Mouse (Mus musculus) small intestine, adult 2 months (tissue): Measurements from ENCODE around the gene Actbl2. TPM values are rescaled to one million over a fixed set of nuclear protein-coding genes. Genes with fewer than 3 reads are reported as not detected.

Experiments used
- H3K27ac ChIP-seq: fragments of 200-500 bp; 2 replicates; pipeline ENCODE4 v1.5.1; 2012; ENCODE audit warnings: low read depth, low read length, control low read depth, inconsistent platforms; ENCODE audit not compliant: insufficient read depth
- H3K27me3 ChIP-seq: fragments of 200-500 bp; 2 replicates; pipeline ENCODE4 v1.6.1; 2012; ENCODE audit warnings: mild to moderate bottlenecking, moderate library complexity, low read length, inconsistent platforms; ENCODE audit not compliant: control insufficient read depth, insufficient read depth
- H3K36me3 ChIP-seq: fragments of 200-500 bp; 2 replicates; pipeline ENCODE4 v1.6.1; 2012; ENCODE audit warnings: mild to moderate bottlenecking, low read length, control low read depth, inconsistent platforms; ENCODE audit not compliant: control insufficient read depth, insufficient read depth
- H3K4me1 ChIP-seq: fragments of 200-500 bp; 2 replicates; pipeline ENCODE4 v1.6.1; 2012; ENCODE audit warnings: low read length, inconsistent platforms, mixed read lengths; ENCODE audit not compliant: control insufficient read depth, insufficient read depth, insufficient read length
- H3K4me3 ChIP-seq: fragments of 200-500 bp; 2 replicates; pipeline ENCODE4 v1.5.1; 2012; ENCODE audit warnings: low read depth, mild to moderate bottlenecking, control low read depth, inconsistent platforms, low read length, moderate library complexity
- CTCF ChIP-seq: fragments of 200-500 bp; IDR thresholded peaks from 2 replicates; pipeline ENCODE4 v1.5.1; 2012; ENCODE audit warnings: low read depth, mild to moderate bottlenecking, control low read depth, inconsistent platforms, low read length, moderate library complexity, mixed read lengths; ENCODE audit not compliant: insufficient replicate concordance, insufficient read length; ENCODE audit errors: extremely low read depth
- POLR2A ChIP-seq: fragments of 200-500 bp; IDR thresholded peaks from 2 replicates; pipeline ENCODE4 v1.6.1; 2012; ENCODE audit warnings: low read depth, mild to moderate bottlenecking, control low read depth, inconsistent platforms, low read length, moderate library complexity
- WGBS: fragments of 180-500 bp; shearing (Covaris S2); methylation state at CpG from one replicate; pipeline ENCODE4 v1.1.7; 2018; 5-methylcytosine and 5-hydroxymethylcytosine counted together
- polyA plus RNA-seq: library from polyadenylated mRNA; depleted of rRNA; stranded (reverse); fragments of >200 nt; gene quantifications from 2 replicates; pipeline ENCODE4 v1.2.3, GENCODE M21; 2012; rRNA removed

Gene Actbl2
- polyA plus RNA-seq, 1 experiment: not detected

DNA sequence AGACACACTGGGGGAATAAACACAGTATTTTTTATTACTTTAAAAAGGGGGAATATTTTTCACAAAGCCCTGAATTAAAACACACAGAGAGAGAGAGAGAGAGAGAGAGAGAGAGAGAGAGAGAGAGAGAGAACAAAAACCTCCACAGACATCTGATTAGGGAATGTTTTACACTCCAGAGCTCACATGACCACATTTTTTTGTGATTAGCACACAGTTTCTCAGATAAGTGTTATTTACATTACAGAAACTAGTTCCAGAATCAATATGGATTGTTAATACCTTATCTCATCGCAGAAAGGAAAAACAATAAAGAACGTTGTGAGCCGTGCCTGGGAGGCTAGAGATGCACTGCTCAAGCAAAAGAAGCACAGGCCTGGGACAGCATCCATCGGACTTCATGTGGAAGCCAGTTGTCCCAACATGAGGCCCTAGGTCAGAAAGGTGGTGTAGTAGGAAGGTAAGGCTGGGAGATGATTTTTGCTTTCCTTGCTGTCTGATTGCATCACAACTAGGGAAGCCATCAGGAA is 40.2 kb downstream of the Actbl2 start:
- no peaks in the 10 kb centered on the region for H3K27me3 ChIP-seq
- H3K36me3 ChIP-seq: no peaks in the 10 kb centered on the region
- H3K4me1 ChIP-seq: peaks cover 12% of the 10 kb centered on the region; the same call in 1 of the 2 replicates
- 22% methylated on average over 4 of the region's 4 CpGs for WGBS
- no peak overlapping the region for H3K27ac ChIP-seq
- no peak for TF ChIP-seq POLR2A
- TF ChIP-seq CTCF: no peak
- H3K4me3 ChIP-seq: no peak overlapping the region

DNA sequence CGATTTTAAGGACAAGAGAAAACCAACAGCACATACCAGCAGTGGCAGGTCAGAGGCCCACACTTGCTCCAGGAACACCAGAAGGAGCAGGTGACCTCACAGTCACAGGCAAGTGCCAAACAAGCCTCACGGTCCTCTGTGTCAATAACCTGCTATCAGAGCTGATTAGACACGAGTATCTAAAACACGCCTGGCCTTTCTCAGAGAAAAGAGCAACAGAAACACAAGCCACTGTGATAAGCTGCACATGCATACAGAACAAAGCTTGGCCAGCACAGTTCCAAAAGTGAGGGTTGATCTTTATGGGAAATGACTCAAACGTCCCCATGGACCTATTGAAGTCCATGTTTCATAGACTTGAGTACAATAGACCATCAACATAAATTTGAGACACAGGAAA is 41.2 kb downstream of the Actbl2 start:
- Histone ChIP-seq H3K4me1 (peaks cover 11% of the 10 kb centered on the region; the same call in 1 of the 2 replicates), H3K27me3 (no peaks in the 10 kb centered on the region), H3K4me3 (no peak overlapping the region), H3K27ac (no peak overlapping the region), H3K36me3 (no peaks in the 10 kb centered on the region)
- TF ChIP-seq CTCF: no peak
- TF ChIP-seq POLR2A: no peak
- 26% methylated on average over 5 of the region's 5 CpGs for WGBS

DNA sequence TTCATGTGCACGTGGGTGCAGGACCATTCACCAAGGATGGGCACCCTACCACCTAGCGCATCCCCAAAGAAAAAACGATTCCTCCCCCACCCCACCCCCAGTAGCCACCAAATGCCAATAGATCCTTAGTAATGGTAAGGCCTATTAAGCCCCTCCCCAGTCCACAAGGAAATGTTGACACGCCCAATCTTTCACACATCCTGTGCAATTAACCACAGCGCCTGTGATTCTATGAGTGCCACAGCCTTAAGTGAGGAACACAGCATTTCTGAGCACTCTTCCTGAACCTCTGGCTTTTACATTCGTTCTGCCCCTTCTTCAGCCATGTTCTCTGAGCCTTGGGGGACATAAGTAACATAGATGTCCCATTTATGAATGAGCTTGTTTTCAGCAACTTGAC is 42.8 kb downstream of the Actbl2 start:
- Histone ChIP-seq H3K36me3 (no peaks in the 10 kb centered on the region), H3K4me3 (no peak overlapping the region), H3K4me1 (peaks cover 3% of the 10 kb centered on the region; the same call in 1 of the 2 replicates), H3K27ac (no peak overlapping the region), H3K27me3 (no peaks in the 10 kb centered on the region)
- 70% methylated on average over 6 of the region's 6 CpGs for WGBS
- no peak for TF ChIP-seq POLR2A
- TF ChIP-seq CTCF: no peak

DNA sequence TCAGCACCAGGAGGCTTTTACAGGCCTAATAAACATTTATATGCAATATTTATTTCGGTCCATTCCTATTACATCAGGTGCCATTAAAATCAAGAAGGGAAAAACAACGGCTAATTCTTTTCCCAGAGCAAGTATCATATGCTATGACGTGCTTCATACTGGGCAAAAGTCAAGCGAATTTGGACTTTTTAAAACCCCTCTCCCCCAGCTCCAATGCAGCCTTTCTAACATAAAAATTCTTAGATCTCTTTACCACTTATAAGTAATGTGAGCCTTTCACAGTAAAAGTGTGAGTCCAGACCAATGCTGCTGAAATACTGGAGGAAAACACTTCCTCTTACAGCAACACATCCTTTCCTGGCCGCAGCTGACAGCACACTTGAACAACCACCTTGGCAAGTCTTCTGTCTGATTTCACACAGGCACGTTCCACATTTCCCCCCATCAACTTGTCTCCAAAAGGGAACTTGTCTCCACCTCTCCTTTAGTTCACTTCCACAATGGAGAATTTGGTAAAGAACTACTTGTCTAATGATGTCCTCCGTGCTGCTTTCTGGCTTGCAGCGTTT is 44.4 kb downstream of the Actbl2 start:
- Histone ChIP-seq H3K27me3 (no peaks in the 10 kb centered on the region), H3K27ac (no peak overlapping the region), H3K4me1 (peaks cover 3% of the 10 kb centered on the region; the same call in 1 of the 2 replicates), H3K36me3 (no peaks in the 10 kb centered on the region), H3K4me3 (no peak overlapping the region)
- TF ChIP-seq CTCF (no peak), POLR2A (no peak)
- WGBS: 84% methylated on average over 8 of the region's 8 CpGs

DNA sequence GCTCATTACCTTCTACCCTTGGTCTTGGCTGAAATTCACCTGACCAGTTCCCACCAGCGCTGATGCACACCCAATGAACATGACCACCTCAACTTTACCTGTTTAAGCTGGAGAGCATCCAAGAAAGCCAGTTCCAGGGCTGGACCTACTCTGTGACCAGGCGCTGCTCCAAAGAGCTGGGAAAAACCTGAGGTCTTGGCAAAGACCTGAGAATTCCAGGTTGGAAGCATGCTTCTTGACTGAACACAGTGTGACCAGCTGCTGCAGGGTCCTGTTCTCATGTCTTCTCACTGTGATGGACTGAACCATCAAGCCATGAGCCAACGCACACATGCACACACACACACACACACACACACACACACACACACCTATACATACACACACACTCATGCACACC is 46.0 kb downstream of the Actbl2 start:
- no peaks in the 10 kb centered on the region for H3K27me3 ChIP-seq
- no peak overlapping the region for H3K27ac ChIP-seq
- H3K36me3 ChIP-seq: no peaks in the 10 kb centered on the region
- no peak overlapping the region for H3K4me3 ChIP-seq
- H3K4me1 ChIP-seq: no peaks in the 10 kb centered on the region
- TF ChIP-seq CTCF: no peak
- TF ChIP-seq POLR2A: no peak
- WGBS: 98% methylated on average over 3 of the region's 3 CpGs

DNA sequence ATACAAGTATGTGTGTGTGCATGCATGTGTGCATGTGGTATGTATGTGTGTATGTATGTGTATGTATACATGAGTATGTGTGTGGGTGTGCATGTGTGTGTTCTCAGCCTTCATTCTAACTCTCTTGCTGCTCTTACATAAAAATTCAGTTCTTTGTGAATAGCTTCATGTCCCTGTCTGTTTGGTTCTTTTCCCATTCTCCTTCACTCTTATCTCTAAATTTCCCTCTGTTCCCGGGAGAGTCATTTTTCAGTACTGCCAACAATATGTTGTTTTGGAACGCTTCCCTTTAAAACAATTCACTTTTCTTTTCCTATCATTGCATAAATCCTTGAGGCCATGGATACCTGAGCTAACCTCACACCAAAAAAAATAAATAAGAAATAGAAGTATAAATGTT is 46.6 kb downstream of the Actbl2 start:
- H3K4me1 ChIP-seq: no peaks in the 10 kb centered on the region
- H3K27me3 ChIP-seq: no peaks in the 10 kb centered on the region
- H3K36me3 ChIP-seq: no peaks in the 10 kb centered on the region
- no peak overlapping the region for H3K27ac ChIP-seq
- no peak for TF ChIP-seq POLR2A
- no peak for TF ChIP-seq CTCF
- WGBS: 38% methylated on average over 2 of the region's 2 CpGs
- H3K4me3 ChIP-seq: no peak overlapping the region

- 88% methylated on average over 2 of the region's 2 CpGs for WGBS
- Histone ChIP-seq H3K27ac (no peak overlapping the region), H3K4me3 (no peak overlapping the region), H3K27me3 (no peaks in the 10 kb centered on the region), H3K36me3 (no peaks in the 10 kb centered on the region), H3K4me1 (no peaks in the 10 kb centered on the region)
- TF ChIP-seq POLR2A (no peak), CTCF (no peak)
Observed at GRCm38 (mm10) chr13:111304194-111304593, 49.4 kb downstream of the Actbl2 start.

GRCm38 (mm10) chr13:111304736-111305135 is 49.9 kb downstream of the Actbl2 start:
- no peaks in the 10 kb centered on the region for H3K27me3 ChIP-seq
- no peak overlapping the region for H3K27ac ChIP-seq
- H3K4me1 ChIP-seq: no peaks in the 10 kb centered on the region
- no peak for TF ChIP-seq CTCF
- no peak for TF ChIP-seq POLR2A
- H3K4me3 ChIP-seq: no peak overlapping the region
- no peaks in the 10 kb centered on the region for H3K36me3 ChIP-seq
- 94% methylated on average over 5 of the region's 5 CpGs for WGBS

Other genes with a start within 250 kb of the Actbl2 start
- gene Gpbp1, start 235.1 kb downstream of the Actbl2 start, polyA plus RNA-seq: 0.22 and 0.34 TPM in 2 replicates